Mouse (Mus musculus): Measurements from ENCODE around the gene Vav3.
A peak's percentile ranks its signal among the peaks of the same experiment; 100 is the strongest.

DNA sequence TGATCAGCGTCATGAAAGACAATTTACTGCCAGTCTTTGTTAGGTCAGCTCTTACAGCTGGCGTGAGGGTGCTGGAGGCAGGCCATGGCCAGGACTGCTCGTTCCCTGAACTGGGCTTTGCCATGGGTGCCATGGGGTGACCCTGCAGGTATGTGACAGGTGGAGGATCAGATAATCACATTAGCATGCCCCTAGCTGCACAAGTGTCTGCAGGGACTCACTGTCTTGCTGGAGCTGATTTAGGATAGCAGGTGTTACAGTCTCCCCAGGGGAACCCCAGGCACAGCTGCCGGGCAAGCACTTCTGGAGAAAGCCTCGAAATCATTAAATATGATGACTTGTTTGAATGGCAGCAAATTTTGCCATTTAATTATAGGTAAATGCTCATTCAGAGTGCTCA lies 156.0 kb downstream of the Vav3 start:
- TF ChIP-seq CTCF (IDR thresholded peaks at IDR 0.05; ENCODE audit: control insufficient read depth, insufficient read depth, insufficient read length) = no peak
- no peak for TF ChIP-seq MAX (IDR thresholded peaks at IDR 0.05)
- no peak for TF ChIP-seq CEBPB (IDR thresholded peaks at IDR 0.05; ENCODE audit: low read depth)
- TF ChIP-seq USF1 (IDR thresholded peaks at IDR 0.05; ENCODE audit: low read depth) = no peak
- no peak for TF ChIP-seq MYOG (IDR thresholded peaks at IDR 0.05; ENCODE audit: control insufficient read depth, extremely low read depth, insufficient read length)
- TF ChIP-seq MYOD1 (IDR thresholded peaks at IDR 0.05; ENCODE audit: control insufficient read depth, insufficient read length, low read depth) = peak; percentile 87
- TF ChIP-seq FOSL1 (IDR thresholded peaks at IDR 0.05; ENCODE audit: insufficient read depth, low read length, poor library complexity, severe bottlenecking) = no peak

Measured in C2C12 (cell line).